Mouse (Mus musculus) c-Kit-positive CD71-positive TER-119-negative erythroid progenitor cells, embryonic 14.5 days (primary cell): ENCODE data around the gene Kmt2d.
"Not testable (repeated sequence)": the region's sequence is repeated elsewhere in the genome, so short reads cannot be mapped to it uniquely, and the experiment has no call there.

ENCODE experiments used
- DNase-seq: peaks from one replicate; pipeline ENCODE4 v3.0.0-alpha.2; 2013; ENCODE audit warnings: low read depth

The Kmt2d gene

DNA sequence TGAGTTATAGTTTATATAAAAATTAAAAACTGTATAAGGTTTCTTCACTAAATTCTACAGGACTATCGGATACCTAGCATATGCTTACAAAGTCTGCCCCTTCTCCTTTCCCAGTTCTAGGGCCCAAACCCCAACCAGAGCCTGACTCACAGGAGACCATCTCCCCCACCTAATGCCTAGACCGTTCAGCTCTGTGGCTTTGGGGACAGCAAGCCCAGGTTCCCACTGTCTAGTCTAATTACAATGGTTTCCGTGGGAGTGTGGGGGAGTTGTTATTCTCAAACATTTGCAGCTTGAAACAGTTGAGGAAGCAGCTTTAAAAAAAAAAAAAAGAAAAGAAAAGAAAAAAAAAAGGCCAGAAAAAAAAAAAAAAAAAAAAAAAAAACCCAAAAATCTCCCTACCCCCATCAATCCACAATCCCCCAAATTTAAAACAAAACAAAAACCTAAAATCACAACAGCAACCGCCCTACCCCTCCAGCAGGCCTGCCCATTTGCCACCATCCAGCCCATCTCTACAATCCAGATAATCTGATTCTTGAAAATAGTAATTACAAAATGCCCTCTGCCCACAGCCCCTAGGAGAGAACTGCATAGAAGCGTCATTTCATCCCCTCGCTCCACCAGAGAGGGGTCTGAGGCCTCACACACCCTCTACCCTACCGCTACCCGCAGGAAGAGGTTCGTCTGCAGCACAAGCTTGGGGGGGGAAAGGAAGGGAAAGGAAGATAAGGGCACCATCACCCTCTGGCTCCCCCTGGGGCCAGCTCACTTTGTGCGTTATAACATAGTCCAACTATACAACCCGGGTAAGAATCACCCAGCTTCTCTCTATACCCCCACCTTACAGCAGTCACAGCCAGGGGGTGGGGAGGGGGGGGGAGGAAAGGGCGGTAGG, 38.6 kb downstream of the Kmt2d start:
- DNase-seq, result peak; percentile 78

GRCm38 (mm10) chr15:98831684-98832035, 39.3 kb downstream of the Kmt2d start:
- no peak for DNase-seq

- DNase-seq, result peak; percentile 92
Measured at GRCm38 (mm10) chr15:98830736-98831683, 40.0 kb downstream of the Kmt2d start, which contains the start of gene Prkag1. Gene Prkag1 (minus strand): TSS chr15:98831521.

DNA sequence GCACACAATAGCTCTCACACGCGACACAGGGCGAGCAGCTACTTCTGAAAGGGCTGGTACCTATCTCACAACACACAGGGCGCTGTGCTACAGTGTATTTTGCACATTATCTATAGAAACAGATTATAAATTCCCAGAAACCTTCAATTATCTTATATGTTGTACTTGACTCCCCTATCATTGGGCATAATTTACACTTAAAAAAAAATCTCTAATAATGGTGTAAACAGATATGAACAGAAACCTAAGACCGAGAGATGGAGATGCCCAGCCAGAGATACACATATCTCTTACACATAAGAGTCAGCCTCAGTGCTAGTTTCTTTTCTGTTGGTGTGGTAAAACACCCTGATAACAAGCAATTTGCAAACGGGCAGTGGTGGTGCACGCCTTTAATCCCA, 43.4 kb downstream of the Kmt2d start:
- peak; percentile 70 for DNase-seq

DNA sequence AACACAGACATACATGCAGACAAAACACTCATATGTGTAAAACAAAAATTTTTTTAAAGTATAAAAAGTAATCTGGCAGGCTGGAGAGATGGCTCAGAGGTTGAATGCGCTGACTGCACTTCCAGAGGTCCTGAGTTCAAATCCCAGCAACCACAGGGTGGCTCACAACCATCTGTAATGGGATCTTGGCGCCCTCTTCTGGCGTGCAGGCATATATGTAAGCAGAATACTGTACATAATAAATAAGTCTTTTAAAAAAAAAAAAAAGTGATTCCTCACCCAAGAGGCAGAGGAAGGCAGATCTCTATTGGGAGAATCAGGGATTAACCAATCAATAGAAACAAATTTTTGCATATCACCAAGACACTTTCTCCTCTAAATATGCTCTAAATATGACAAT, 47.6 kb downstream of the Kmt2d start:
- DNase-seq, result no peak

GRCm38 (mm10) chr15:98822147-98822546, 48.9 kb downstream of the Kmt2d start:
- DNase-seq, result no peak

DNA sequence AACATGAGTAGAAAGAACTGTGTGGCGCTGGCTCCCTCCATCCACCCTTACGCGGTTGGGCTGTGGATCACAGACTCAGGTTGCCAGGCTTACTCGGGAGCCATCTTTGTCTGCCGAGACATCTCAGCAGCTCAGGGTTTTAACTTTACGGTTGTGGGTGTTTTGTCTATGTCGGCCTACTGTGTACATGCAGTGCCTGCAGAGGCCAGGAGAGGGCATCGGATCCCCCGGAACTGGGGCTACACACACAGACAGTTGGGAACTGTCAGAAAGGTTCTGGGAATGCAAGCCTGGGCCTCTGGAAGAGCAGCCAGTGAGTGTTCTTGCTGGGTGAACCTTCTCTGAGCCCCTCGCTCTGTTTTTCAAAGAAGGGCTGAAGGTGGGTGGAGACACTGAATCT, 49.6 kb downstream of the Kmt2d start:
- DNase-seq, result no peak

GRCm38 (mm10) chr15:98820937-98821336, 50.1 kb downstream of the Kmt2d start:
- no peak for DNase-seq

- no peak for DNase-seq
Measured at GRCm38 (mm10) chr15:98818171-98818570, 52.8 kb downstream of the Kmt2d start.

DNA sequence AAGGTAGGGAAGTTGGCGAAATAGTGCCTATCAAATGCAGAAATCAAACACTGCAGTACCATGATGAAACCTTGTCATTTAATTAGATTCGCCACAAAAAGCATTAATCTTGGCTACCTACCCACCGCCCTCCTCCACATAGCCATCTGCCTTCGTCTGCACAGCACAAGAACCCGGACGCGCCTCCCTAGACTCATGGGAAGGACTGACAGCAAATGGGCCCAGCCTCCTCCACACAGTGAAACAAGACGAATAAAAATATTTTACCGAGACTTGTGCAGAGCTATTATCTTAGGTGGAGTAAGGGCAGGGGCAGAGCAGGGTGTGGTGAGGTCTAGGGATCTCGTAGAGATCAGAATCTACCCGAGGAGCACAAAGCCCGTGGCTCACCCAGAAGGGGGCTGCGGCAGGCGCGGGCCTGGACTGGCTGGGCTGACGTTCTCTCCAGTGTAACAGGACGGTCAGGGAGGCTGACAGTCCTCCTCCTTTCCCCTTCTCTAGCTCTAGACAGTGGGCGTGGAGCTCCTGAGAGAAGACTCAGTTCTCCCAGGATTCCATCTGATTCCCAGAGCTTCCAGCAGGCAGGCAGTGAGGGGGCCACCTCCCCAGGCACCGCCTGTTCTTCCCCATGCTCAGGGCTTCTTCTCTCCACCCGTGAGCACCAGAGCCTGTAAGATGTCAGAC, 58.1 kb downstream of the Kmt2d start:
- DNase-seq, result no peak

DNA sequence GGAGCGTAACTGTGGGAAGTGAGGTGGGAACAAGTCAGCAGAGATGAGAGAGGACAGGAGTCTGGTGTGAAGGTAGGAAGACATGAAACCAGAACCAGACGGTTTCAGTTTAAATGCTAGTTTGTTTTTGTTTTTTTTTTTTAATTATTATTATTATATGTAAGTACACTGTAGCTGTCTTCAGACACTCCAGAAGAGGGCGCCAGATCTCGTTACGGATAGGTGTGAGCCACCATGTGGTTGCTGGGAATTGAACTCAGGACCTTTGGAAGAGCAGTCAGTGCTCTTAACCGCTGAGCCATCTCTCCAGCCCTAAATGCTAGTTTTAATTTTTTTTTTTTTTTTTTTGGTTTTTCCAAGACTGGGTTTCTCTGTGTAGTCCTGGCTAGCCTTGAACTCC, 60.8 kb downstream of the Kmt2d start:
- not testable (repeated sequence) for DNase-seq

DNA sequence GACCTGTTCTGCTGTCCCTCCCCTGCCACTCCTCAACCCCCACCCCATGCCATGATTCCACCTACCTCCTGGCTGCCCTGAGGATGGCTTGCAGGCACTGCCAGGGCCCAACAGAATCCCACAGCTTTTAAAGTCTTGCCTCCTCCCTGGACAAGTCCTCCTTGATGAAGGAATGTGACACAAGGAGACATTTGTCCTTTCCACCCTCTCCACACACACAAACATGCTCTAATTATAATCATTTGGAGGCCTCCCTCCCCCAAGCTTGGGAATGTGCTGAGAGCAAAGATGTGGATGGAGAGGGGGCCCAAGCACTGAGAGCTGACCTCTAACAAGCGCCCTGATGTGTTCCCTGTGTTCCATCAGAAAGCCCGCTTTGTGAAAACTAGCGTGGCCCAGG, 61.6 kb downstream of the Kmt2d start, which contains the start of gene Ddn:
Gene Ddn, minus strand, starts transcription at position 101 of the 400 bp plus-strand sequence.
- no peak for DNase-seq

DNA sequence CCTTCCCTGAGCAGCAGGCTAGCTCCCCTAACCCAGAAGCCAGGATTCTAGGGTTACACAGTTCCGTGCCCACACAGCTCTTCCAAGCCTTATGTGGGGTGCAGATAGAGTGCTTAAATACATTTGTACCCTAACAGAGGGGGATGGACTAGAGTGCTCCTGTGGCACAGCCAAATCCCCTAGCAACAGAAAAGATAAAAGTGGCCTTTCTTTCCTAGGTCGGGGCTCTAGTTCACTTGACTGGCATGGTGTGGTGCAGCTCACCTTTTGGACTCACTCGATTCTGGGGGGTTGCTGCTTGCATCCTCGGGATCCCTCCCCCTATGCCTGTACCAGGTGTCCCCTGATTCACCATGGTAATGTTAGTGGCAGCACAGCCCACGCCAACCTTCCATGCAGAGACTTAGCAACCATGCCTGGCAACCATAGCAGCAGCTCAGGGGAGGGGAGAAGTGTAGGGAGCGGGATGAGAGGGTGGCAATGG, 62.3 kb downstream of the Kmt2d start:
- DNase-seq, result no peak

DNA sequence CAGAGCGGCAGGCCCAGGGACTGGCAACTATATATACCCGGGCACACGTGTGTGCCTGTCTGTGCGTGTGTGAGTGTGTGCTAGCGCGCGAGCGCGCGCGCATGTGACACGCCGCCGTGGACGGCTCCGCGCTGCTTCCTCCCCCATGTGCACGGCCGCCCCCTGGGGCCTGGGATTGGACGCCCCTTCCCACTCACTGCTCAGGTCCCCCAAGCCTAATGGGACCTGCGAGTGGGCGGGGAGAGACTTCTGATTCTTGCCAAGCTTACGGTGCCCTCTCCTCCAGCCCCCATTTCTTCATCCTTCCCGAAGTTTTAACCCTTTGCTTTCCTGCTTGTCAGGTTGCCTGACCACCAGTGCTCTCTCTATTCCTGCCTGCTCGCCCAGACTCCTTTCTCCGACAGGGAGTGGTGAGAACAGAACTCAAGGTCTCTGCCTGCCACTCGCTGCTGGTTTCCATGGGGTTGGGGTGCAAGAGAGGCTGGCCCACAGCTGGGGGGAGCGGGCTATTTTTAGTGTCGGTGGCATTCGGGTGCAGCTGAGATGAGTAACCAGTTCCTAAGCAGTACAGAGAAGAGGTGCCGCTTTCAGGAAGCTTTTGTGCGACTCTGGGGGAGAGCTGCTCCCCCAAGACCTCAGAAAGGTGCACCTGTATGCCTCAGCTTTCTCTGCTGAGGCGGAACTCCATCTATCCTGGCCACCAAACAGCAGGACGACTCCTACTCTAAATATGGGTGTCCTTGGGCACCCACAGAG, 62.9 kb downstream of the Kmt2d start:
- no peak for DNase-seq

- peak; percentile 53 for DNase-seq
Measured at GRCm38 (mm10) chr15:98806809-98807770, 63.9 kb downstream of the Kmt2d start.

- no peak for DNase-seq
Measured at GRCm38 (mm10) chr15:98806071-98806808, 64.8 kb downstream of the Kmt2d start.

DNA sequence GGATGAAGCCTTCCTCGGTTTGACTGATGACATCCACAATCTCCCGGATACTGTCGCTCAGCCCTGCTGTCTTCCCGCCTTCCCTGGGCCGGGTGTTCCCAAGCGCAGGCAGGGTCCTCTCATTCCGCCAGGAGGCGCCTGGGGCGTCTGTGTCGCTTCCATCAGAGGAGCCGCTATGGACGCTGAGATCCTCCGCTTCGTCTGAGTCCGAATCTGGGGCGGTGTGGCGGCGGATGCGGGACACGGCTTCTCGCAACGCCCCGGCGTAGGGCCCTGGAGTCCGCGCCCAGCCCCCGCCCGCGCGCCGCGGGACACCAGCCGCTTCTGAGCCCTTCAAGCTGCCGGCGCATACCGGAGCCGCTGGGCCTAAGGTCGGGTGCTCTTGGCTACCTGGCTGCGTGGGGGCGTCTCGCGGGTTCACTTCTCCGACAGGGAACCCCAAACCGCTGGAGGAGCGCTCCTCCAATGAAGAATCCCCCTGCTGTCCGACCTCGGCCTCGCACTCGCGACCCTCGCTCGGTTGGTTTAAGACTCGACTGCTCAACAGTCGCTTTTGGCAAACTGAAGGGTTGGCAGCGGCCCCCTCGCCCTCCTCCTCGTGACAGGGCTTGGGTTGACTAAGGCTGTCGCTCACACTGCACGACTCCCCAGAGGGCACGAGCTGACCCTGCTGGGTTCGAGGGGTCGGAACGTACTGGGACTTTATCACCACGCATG, 65.5 kb downstream of the Kmt2d start:
- DNase-seq, result peak; percentile 38

- DNase-seq, result peak; percentile 58
Measured at GRCm38 (mm10) chr15:98804054-98804453, 67.0 kb downstream of the Kmt2d start.

DNA sequence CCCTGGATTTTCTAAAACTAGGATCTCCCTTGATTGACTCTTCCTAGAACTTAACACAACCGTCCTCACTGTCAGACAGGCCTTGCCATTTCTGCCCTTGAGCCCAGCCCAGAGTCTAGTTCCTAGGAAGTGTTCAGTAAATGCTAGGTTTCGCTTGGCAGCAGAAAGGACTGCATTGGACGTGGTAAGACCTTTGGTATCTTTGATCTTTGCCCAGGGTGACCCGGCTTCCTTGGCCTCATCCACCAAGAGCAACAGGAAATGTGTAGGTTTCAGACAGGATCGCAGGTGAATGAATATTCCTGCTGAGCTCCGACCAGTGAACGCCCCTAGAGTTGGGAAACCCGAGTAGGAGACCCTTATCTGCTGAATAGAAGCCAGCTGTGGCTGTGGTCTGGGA, 68.1 kb downstream of the Kmt2d start:
- no peak for DNase-seq
